Mouse (Mus musculus) inflammation-experienced regulatory T-cells (primary cell): Measurements from ENCODE around the gene Gm4924. TPM values are rescaled to one million over a fixed set of nuclear protein-coding genes. Genes with fewer than 3 reads are reported as not detected.

Experiments used
- polyA plus RNA-seq, 2 experiments: library from polyadenylated mRNA; unstranded; fragments of 100-300 nt; shearing (Covaris generic); gene quantifications; one replicate each; pipeline ENCODE4 v1.2.1; 2017

Gene Gm4924
- polyA plus RNA-seq, result 10 to 100 TPM in 1 of 2 experiments, 1 to 10 TPM in 1; 7.6 to 13.3 TPM

GRCm38 (mm10) chr10:82354083-82355010 lies at the start of gene Gm4924:
Gene Gm4924, plus strand, starts transcription at chr10:82354255.

DNA sequence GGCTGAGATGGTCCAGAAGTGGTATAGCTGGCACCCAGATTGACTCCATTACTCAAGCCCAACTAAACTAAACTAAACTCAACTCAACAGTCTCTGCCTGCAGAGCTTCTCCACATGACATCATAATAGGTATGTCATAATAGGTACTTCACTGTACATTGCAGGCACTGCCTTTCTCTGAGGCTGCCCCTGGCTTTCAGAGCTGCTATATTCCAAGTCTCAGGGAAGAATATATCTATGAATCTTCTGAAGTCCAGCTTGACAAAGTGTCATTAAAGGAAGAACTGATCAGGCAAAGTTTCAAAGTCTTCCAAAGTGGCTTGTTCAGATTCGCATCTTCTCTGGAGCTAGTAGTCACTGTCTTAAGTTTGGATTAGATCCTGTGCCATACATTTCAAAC lies 37.6 kb upstream of the Gm4924 start, which contains the start of gene 4932415D10Rik:
Gene 4932415D10Rik, minus strand, starts transcription at position 101 of the 400 bp plus-strand sequence.

Other genes with a start within 250 kb of the Gm4924 start
- 1 to 10 TPM; 6.6 to 9.8 TPM for gene AU041133, start 226.2 kb upstream of the Gm4924 start, polyA plus RNA-seq
- gene Zfp938, start 113.0 kb upstream of the Gm4924 start, polyA plus RNA-seq, result 10 to 100 TPM in 1 of 2 experiments, 1 to 10 TPM in 1; 7.2 to 11.7 TPM
- under 1 TPM; 0.07 to 0.12 TPM for gene 4932415D10Rik, start 37.7 kb upstream of the Gm4924 start, polyA plus RNA-seq
- not detected for gene Gm1553, start 138.4 kb downstream of the Gm4924 start, polyA plus RNA-seq